Mouse (Mus musculus): ENCODE results near the gene Aplnr. TPM values are rescaled to one million over a fixed set of nuclear protein-coding genes. Genes with fewer than 3 reads are reported as not detected.

The Aplnr gene
- polyA plus RNA-seq, 1 experiment from 2014 or later = 0.12 TPM

DNA sequence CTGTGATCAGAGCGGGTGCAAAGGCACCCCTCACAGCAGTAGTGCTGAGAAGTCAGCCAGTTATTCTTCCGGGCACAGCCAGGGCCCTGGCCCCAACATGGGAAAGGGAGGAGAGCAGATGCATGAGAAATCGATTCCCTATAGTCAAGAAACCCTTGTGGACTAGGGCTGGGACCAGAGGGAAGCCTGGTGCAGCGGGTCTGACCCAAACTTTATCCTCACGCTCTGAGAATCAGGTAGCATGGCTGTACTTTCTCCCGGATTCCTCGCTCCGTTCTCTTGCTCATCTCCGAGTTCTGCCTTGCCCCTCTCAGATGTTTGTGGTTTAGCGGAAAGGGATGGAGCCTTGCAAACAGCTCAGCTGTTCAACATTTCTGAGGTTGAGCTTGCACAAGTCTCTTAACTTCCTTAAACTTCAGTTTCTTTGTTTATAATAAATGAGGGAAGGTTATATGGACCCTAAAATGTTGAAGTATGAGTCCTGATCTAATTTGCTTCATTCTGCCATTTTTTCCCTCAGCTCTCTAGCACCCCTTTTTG is 1.6 kb downstream of the Aplnr start:
- TF ChIP-seq CTCF (IDR thresholded peaks at IDR 0.05) = no peak
- CTCF ChIA-PET = interaction anchor here (1.2 kb wide), 1 partner anchor 14 kb away, joined by 3 read pairs; no protein-coding TSS in a partner anchor

DNA sequence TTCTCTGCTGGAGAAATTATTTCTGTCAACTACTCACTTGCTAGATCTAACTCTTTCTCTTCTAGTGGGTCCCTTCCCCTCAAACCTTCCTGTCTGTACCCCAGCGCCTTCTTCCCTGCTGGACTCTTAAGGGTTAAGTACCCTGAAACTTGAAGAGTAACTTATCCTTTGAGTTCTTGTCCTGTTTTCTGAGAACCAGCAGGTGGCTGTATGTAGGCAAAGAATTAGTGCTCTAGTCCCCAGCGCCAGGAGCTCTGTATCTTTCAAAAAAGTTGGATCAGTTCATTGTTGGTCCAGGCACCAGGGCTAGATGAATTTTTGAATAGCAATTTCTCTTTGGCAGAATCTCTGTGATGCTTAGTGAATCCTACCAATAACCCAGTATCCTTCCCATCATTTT is 2.1 kb downstream of the Aplnr start:
- TF ChIP-seq CTCF (IDR thresholded peaks at IDR 0.05) = no peak
- POLR2A ChIA-PET = no interaction called here
- no peaks in the 10 kb centered on the region for H3K27me3 ChIP-seq
- DNase-seq (ENCODE audit: low read depth, low spot score) (no peak), ATAC-seq (no peak)
- CTCF ChIA-PET = interaction anchor here (1.2 kb wide), 1 partner anchor 14 kb away, joined by 3 read pairs; no protein-coding TSS in a partner anchor
- in situ Hi-C loops (cut with MboI; ENCODE audit: low pct_unique_long_range_greater_than_20kb) = no loop called here

More for the DNA sequence above, 1.6 kb downstream of the Aplnr start:
- POLR2A ChIA-PET = no interaction called here
- DNase-seq (ENCODE audit: low read depth, low spot score) (no peak), ATAC-seq (no peak)
- H3K27me3 ChIP-seq = no peaks in the 10 kb centered on the region
- in situ Hi-C loops (cut with MboI; ENCODE audit: low pct_unique_long_range_greater_than_20kb) = no loop called here

DNA sequence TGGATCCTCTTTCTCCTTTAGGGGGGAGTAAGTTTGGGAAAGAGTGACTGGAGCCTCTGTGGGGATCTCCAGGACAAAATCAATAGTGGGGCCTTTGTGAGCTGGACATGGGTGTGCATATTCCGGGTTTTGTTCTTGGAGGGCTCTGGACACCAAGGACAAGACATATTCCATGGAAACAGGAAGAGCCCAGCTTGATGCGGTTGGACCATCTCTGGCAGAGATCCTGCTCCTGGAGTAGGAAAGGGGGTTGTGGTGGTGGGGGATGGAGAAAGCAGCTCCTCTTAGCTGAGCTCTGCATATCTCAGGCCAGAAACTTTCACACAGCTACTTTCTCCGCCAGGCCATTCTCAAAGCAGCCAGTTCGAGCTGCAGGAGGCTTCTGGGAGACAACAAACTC is 3.4 kb downstream of the Aplnr start:
- H3K27me3 ChIP-seq = peaks cover 8% of the 10 kb centered on the region
- ChIA-PET POLR2A (no interaction called here), CTCF (interaction anchor here (1.2 to 1.7 kb wide), 2 partner anchors 9 to 15 kb away, joined by 3 to 4 read pairs; no protein-coding TSS in a partner anchor)
- no peak for TF ChIP-seq CTCF (IDR thresholded peaks at IDR 0.05)
- DNase-seq (ENCODE audit: low read depth, low spot score) (no peak), ATAC-seq (no peak)
- in situ Hi-C loops (cut with MboI; ENCODE audit: low pct_unique_long_range_greater_than_20kb) = no loop called here

DNA sequence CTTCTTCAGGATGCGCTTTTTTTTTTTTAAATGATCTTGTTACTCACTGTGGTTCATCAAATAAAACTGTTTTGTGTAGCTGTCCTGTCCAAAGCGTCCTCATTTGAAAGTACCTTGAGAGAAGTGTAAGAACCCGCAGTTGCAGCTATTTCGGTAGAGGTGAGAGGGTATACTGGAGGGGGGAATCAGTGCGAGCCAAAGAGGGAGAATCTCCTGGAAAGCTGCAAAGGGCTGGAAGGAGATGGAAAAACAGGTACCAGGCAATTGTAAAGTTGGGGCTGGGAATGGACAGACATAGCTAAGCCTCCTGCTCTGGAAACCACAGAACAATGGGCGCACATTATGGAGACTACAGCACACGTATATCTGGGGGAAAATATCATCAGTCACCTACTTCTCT is 3.8 kb downstream of the Aplnr start:
- DNase-seq (ENCODE audit: low read depth, low spot score) = no peak
- POLR2A ChIA-PET = no interaction called here
- peaks cover 9% of the 10 kb centered on the region for H3K27me3 ChIP-seq
- no peak for TF ChIP-seq CTCF (IDR thresholded peaks at IDR 0.05)
- CTCF ChIA-PET = interaction anchor here (1.2 to 1.7 kb wide), 2 partner anchors 9 to 16 kb away, joined by 3 to 4 read pairs; no protein-coding TSS in a partner anchor
- ATAC-seq = no peak
- in situ Hi-C loops (cut with MboI; ENCODE audit: low pct_unique_long_range_greater_than_20kb) = no loop called here

GRCm38 (mm10) chr2:85140833-85141232 is 4.8 kb downstream of the Aplnr start:
- POLR2A ChIA-PET = no interaction called here
- TF ChIP-seq CTCF (IDR thresholded peaks at IDR 0.05) = no peak
- ATAC-seq (no peak), DNase-seq (ENCODE audit: low read depth, low spot score) (no peak)
- H3K27me3 ChIP-seq = peaks cover 14% of the 10 kb centered on the region
- in situ Hi-C loops (cut with MboI; ENCODE audit: low pct_unique_long_range_greater_than_20kb) = no loop called here
- CTCF ChIA-PET = interaction anchor here (1.2 kb wide), 1 partner anchor 17 kb away, joined by 4 read pairs; no protein-coding TSS in a partner anchor

DNA sequence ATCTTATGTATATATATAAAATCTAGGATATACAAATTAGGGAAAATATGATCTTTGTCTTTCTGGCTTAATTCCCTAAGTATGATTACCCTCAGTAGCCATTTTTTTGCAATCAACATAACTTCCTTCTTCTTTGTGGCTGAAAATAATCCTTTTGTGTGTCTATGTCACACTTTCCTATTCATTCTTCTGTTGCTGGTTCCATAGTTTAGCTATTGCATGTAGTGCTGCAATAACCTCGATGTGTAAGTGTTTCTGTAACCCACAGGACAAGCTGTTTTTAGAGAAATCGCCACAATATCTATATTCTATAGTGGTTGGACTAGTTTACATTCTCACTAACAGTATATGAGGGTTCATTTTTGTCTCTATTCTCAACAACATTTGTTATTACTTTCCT is 8.9 kb downstream of the Aplnr start:
- DNase-seq (ENCODE audit: low read depth, low spot score) (no peak), ATAC-seq (no peak)
- peaks cover 26% of the 10 kb centered on the region for H3K27me3 ChIP-seq
- in situ Hi-C loops (cut with MboI; ENCODE audit: low pct_unique_long_range_greater_than_20kb) = no loop called here
- POLR2A ChIA-PET = no interaction called here
- CTCF ChIA-PET = no interaction called here
- TF ChIP-seq CTCF (IDR thresholded peaks at IDR 0.05) = no peak

DNA sequence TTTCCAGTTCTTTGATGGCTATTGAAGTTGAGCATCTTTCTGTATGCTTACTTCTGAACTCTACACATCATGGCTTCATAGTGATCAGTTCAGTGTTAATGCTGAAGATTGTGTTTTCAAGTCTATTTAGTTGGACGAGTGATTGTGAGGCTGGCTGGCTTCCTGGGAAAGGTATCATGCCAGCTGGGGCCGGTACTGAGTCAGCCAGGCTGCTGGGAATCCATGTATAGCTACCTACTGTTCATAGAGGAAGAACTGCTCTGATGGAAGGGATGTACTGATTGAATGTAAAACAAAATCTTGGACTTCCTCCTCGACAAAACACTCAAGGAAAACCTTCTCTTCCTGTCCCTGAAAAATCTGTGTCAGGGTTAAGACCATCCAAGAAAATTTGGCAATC is 9.3 kb downstream of the Aplnr start:
- no peak for TF ChIP-seq CTCF (IDR thresholded peaks at IDR 0.05)
- H3K27me3 ChIP-seq = peaks cover 26% of the 10 kb centered on the region
- in situ Hi-C loops (cut with MboI; ENCODE audit: low pct_unique_long_range_greater_than_20kb) = no loop called here
- ATAC-seq = no peak
- DNase-seq (ENCODE audit: low read depth, low spot score) = no peak
- POLR2A ChIA-PET = no interaction called here
- CTCF ChIA-PET = no interaction called here

GRCm38 (mm10) chr2:85147481-85147880 is 11.5 kb downstream of the Aplnr start:
- POLR2A ChIA-PET = interaction anchor here (0.7 kb wide), 1 partner anchor 14 kb away, joined by 3 read pairs; no protein-coding TSS in a partner anchor
- CTCF ChIA-PET = no interaction called here
- DNase-seq (ENCODE audit: low read depth, low spot score) = no peak
- in situ Hi-C loops (cut with MboI; ENCODE audit: low pct_unique_long_range_greater_than_20kb) = no loop called here
- peaks cover 33% of the 10 kb centered on the region for H3K27me3 ChIP-seq
- ATAC-seq = no peak
- no peak for TF ChIP-seq CTCF (IDR thresholded peaks at IDR 0.05)

- CTCF ChIA-PET = no interaction called here
- POLR2A ChIA-PET = no interaction called here
- in situ Hi-C loops (cut with MboI; ENCODE audit: low pct_unique_long_range_greater_than_20kb) = no loop called here
- ATAC-seq (no peak), DNase-seq (ENCODE audit: low read depth, low spot score) (no peak)
- no peak for TF ChIP-seq CTCF (IDR thresholded peaks at IDR 0.05)
- peaks cover 26% of the 10 kb centered on the region for H3K27me3 ChIP-seq
Observed at GRCm38 (mm10) chr2:85150373-85150772, 14.3 kb downstream of the Aplnr start.

- ATAC-seq = no peak
- peaks cover 23% of the 10 kb centered on the region for H3K27me3 ChIP-seq
- TF ChIP-seq CTCF (IDR thresholded peaks at IDR 0.05) = no peak
- CTCF ChIA-PET = no interaction called here
- in situ Hi-C loops (cut with MboI; ENCODE audit: low pct_unique_long_range_greater_than_20kb) = no loop called here
- POLR2A ChIA-PET = no interaction called here
- no peak for DNase-seq (ENCODE audit: low read depth, low spot score)
Observed at GRCm38 (mm10) chr2:85151233-85151632, 15.2 kb downstream of the Aplnr start.

GRCm38 (mm10) chr2:85155334-85155733 is 19.3 kb downstream of the Aplnr start:
- DNase-seq (ENCODE audit: low read depth, low spot score) = no peak
- no peak for TF ChIP-seq CTCF (IDR thresholded peaks at IDR 0.05)
- ChIA-PET POLR2A (interaction anchor here (1.2 kb wide), 1 partner anchor 8 kb away, joined by 3 read pairs; no protein-coding TSS in a partner anchor), CTCF (no interaction called here)
- in situ Hi-C loops (cut with MboI; ENCODE audit: low pct_unique_long_range_greater_than_20kb) = no loop called here
- ATAC-seq = no peak
- peaks cover 19% of the 10 kb centered on the region for H3K27me3 ChIP-seq

- CTCF ChIA-PET = no interaction called here
- TF ChIP-seq CTCF (IDR thresholded peaks at IDR 0.05) = no peak
- no peak for DNase-seq (ENCODE audit: low read depth, low spot score)
- in situ Hi-C loops (cut with MboI; ENCODE audit: low pct_unique_long_range_greater_than_20kb) = no loop called here
- peaks cover 13% of the 10 kb centered on the region for H3K27me3 ChIP-seq
- ATAC-seq = no peak
- POLR2A ChIA-PET = no interaction called here
Observed at GRCm38 (mm10) chr2:85156136-85156535, 20.1 kb downstream of the Aplnr start.

Measured in Patski (cell line).